Mouse (Mus musculus) urinary bladder, adult 18-20 months (tissue): ENCODE measurements around the gene Grip2.

Experiments used
- DNase-seq, 2 experiments: peaks; one replicate each; pipeline ENCODE4 v3.0.0; 2022; ENCODE audit warnings: low spot score in 2 of 2, mixed read lengths in 2 of 2

Gene Grip2

DNA sequence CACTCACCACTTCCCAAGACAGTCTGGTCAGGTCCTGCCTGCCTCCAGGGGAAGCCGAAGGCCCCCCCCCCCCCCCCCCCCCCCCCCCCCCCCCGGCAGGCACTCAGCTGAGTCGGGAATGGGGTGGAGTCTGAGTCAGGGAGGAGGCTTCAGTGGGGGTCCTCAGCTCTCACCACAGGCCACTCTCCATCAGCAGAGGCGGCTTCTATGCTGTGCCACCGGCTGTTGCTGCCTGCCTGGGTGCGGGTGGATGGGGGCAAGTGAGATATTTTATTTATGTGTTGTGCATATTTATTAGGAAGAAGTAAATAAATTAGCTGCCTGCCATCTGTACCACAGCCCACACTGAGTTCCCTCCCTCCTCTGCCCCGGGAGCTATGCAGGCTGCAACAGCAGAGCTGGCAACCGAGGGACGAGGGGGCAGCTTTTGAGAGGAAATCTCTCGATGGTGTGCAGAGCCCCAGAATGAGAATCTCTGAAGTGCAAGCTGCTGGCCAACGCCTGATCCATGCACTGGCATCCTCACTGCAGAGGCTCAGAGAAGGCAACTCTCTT is at the start of gene Grip2:
Grip2 (minus strand) TSS at position 235 of the 555 bp plus-strand sequence.
- DNase-seq: no peak

- no peak for DNase-seq
Observed at GRCm38 (mm10) chr6:91872781-91873180, 45.7 kb upstream of the Grip2 start.

DNA sequence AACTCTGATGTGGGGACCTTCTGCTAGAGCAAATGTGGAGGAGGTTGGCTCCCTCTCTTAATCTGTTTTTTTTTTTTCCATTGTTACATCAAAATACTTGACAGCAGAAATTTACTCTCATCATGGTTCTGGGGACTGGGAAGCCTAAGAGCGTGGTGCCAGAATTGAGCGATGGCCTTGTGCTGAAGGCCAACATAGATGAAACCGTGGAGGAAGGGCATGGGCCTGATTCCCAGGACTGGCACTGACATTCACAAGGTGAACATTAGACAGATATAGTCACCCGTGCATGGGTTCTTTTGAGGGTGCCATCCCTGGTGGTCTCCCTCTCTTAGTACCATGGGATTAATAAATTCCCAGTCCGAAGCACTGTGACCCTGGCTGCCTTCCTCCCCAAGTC is 41.0 kb upstream of the Grip2 start:
- DNase-seq: no peak

GRCm38 (mm10) chr6:91865601-91866000 is 38.6 kb upstream of the Grip2 start:
- no peak for DNase-seq

GRCm38 (mm10) chr6:91864595-91864994 is 37.5 kb upstream of the Grip2 start:
- no peak for DNase-seq

DNA sequence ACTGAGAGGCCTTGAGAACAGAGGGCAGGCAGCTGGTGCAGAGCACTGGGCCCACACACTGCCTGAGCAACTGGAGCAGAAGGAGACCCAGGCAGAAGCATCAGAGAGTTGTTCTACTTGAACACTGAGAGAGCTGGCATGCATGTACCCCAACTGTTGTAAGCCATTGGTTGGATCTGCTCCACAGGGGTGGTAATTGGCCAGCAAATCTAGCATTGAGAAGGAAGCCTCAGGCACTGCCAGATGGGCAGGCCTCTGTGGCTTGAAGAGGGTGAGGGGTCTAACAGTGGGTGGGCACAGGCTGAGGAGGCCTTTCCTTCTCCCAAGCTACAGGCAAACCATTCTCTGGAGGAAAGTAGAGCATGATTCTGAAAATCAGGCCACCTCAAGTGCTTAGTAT is 35.8 kb upstream of the Grip2 start:
- no peak for DNase-seq

- DNase-seq: no peak
Observed at GRCm38 (mm10) chr6:91858339-91858738, 31.3 kb upstream of the Grip2 start.

DNA sequence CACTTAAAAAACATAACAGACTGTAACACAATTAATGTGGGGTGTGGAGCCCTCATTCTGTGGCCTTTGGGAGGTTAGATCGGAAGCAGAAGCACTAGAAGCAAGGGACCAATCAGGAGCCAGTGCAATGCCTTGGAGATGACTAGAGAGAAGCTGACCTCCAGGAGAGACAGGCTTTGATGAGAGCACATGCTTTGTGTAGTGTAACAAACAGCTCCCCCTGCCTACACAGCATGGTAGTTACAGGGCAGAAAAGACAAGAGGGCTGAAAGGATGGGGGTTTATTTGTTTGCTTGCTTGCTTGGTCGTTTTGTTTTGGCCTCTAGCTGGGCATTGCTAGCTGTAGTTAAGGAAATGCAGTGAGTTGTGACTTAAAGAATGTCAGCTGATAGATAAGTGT is 25.5 kb upstream of the Grip2 start:
- DNase-seq: no peak

GRCm38 (mm10) chr6:91843628-91844153 is 16.6 kb upstream of the Grip2 start:
- no peak for DNase-seq

GRCm38 (mm10) chr6:91842897-91843627 is 16.0 kb upstream of the Grip2 start:
- no peak for DNase-seq

DNA sequence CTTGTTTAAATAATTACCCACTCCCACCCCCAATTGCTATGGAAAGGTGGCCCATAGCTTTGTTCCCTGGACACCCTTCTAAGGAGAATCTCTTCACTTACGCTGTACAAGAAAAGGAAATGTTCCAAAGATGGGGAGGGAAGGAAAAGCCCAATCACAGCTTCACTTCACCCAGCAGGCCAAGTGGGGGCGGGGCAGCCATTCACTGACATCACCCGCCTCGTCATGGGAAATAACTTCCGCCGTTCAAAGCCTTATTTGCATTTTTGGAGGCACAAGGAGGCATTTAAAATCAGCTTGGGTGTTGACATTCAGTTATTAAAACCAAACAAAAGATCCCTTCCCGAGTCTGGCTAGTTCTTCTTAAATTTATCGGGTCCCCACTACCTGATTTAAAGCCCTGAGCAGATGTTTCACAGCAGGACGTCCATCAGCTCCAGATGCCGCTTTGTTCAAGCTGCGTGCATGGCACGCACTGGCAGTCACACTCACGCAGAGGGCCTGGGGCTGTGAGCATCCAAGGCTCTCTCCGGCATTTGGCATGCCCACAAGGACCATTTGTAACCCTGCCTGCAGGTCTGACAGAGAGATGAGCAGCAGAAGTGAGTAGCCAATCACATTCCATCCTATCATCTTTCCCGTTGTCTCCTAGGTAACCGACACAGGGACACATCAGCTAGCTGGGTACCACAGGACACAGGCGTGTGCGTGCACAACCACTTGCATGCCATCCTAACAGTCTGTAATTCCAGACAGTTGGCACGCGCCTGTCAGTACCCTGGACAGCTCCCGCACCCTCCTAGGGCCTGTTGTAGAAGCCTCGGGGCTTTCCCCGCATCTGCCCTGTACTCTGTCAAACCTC is 12.2 kb upstream of the Grip2 start:
- peak in 1 of 2 experiments; percentile 43 for DNase-seq

GRCm38 (mm10) chr6:91832863-91833440 is 5.9 kb upstream of the Grip2 start:
- DNase-seq: no peak

- DNase-seq: no peak
Observed at GRCm38 (mm10) chr6:91827926-91828325, 876 bp upstream of the Grip2 start.

GRCm38 (mm10) chr6:91818271-91818670 is 8.8 kb downstream of the Grip2 start:
- DNase-seq: no peak

- no peak for DNase-seq
Observed at GRCm38 (mm10) chr6:91815976-91816375, 11.1 kb downstream of the Grip2 start.

DNA sequence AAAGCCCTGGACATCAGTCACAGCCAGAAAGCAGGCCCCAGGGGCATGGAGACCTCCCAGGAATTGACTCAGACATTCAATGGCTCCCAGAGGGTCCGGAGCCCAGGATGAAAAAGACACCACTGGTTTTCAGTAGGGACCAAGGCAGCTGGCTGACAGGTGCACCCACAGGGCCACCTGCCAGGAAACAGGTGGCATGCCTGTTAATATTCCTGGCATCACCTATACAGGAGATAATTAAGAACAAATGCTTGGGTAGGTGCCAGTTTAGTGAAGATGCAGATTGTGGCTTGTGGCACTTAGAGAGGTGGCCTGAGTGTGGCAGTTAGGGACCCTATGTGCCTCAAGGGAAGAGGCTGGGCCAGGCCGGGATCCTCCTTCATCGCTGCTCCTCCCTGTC is 13.4 kb downstream of the Grip2 start:
- DNase-seq: no peak

- DNase-seq: no peak
Observed at GRCm38 (mm10) chr6:91810007-91810406, 17.0 kb downstream of the Grip2 start.

DNA sequence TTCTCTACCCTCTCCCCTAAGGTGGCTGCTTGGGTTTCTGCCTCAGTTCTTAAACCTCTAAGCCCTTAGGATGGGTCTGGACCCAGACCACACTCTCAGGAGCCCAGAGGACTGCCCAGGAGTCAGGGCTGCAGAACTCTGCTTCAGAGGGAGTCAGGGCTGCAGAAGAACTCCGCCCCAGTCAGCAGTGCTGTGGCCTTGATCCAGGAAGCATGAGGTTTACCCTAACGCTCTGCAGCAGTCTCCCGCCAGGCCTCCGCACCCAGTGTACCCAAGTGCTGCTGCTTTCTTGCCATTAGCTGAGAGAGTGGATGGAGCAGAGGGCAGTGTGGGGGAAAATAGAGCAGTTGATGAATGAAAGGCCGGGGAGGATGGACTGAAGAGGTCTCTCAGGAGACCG is 19.0 kb downstream of the Grip2 start:
- DNase-seq: no peak

GRCm38 (mm10) chr6:91807169-91807568 is 19.9 kb downstream of the Grip2 start:
- no peak for DNase-seq

GRCm38 (mm10) chr6:91804177-91804576 is 22.9 kb downstream of the Grip2 start:
- DNase-seq: no peak

GRCm38 (mm10) chr6:91798496-91798895 is 28.6 kb downstream of the Grip2 start:
- DNase-seq: no peak

- no peak for DNase-seq
Observed at GRCm38 (mm10) chr6:91796736-91797135, 30.3 kb downstream of the Grip2 start.
